Mouse (Mus musculus) C3H10T1/2 (cell line): ENCODE data around the gene 1700011M02Rik. TPM values are rescaled to one million over a fixed set of nuclear protein-coding genes. Genes with fewer than 3 reads are reported as not detected.

ENCODE experiments used
- polyA plus RNA-seq, 2 experiments: library from polyadenylated mRNA; unstranded; fragments of >200 nt; fragmentation: generic; extraction: Trizol; gene quantifications; one replicate each; pipeline ENCODE4 v1.2.1; 2012; ENCODE audit warnings: missing spikeins in 2 of 2

Gene 1700011M02Rik
- not detected for polyA plus RNA-seq

DNA sequence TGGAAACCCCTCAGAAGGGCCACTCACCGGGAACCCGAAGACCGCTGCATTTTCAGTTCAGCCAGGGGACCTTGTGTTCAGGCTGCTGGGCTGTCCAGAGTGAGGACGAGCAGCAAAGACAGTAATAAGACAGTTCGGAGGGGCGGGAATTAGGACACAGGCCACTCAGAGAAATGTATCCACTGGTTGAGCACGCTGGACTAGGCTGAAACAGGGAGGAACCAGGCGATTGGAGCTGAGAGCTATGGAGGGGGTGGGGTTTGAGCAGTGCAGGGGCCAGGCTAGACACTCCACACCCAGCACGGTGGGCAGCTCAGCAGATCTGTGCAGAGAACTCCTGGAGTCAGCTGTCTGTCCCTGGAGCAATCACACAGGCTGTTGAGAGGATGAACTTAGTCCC lies at the start of gene 1700011M02Rik, which contains the start of gene Dmrtc1a:
Gene 1700011M02Rik (plus strand): TSS at position 319 of the 400 bp plus-strand sequence.
Gene Dmrtc1a (minus strand): TSS at position 101 of the 400 bp plus-strand sequence.

DNA sequence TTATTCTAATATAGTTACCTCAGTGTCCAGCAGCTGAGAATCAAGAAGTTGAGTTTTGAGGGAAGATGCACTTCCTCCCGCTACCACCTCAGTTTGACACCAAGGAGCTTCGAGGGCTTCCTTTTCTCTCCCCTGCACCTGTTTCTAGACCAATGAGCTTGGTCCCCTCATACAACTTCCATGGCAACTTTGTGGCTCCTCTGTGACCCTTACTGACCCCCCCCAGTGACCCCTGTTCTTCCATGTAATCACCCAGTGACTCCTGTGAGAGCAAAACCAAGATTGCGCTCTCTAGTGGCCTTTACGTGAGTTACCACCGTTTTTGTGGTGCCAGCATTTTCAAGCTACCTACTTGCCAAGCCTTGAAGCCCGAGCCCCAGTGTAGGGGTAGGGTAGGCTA lies 40.8 kb upstream of the 1700011M02Rik start, which contains the start of gene 1700031F05Rik:
Gene 1700031F05Rik (minus strand): TSS at position 101 of the 400 bp plus-strand sequence.

DNA sequence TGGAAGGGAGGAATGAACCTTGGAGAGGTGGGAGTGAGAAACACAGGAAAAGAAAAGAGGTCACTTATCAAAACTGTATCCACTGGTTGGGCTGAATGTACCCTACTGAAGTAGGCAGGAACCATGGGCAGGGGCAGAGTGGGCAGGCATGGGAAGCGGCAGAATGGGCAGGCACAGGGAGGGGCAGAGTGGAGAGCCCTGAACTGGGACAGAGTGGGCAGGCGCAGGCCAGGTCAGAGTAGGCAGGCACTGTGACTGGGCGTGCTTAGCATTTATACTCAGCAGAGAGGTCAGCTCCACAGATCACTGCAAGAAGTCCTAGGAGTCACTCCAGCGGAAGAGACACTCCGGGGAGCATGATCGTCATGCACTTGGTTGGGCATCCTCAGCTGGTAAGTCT lies 19.4 kb downstream of the 1700011M02Rik start, which contains the start of gene 1700018G05Rik:
Gene 1700018G05Rik (plus strand): TSS at position 301 of the 400 bp plus-strand sequence.

Other genes starting within 250 kb of the 1700011M02Rik start
- gene Gm3880, start 221.9 kb upstream of the 1700011M02Rik start, polyA plus RNA-seq: not detected
- not detected for gene Gm9112, start 201.3 kb upstream of the 1700011M02Rik start, polyA plus RNA-seq
- gene Dmrtc1b, start 201.0 kb upstream of the 1700011M02Rik start, polyA plus RNA-seq: not detected
- not detected for gene Dmrtc1c1, start 105.9 kb upstream of the 1700011M02Rik start, polyA plus RNA-seq
- gene Dmrtc1c2, start 54.3 kb upstream of the 1700011M02Rik start, polyA plus RNA-seq: not detected
- gene 1700031F05Rik, start 40.9 kb upstream of the 1700011M02Rik start, polyA plus RNA-seq: not detected
- not detected for gene Dmrtc1a, start 218 bp upstream of the 1700011M02Rik start, polyA plus RNA-seq
- not detected for gene 1700018G05Rik, start 19.5 kb downstream of the 1700011M02Rik start, polyA plus RNA-seq